Comparison of ENCODE assay signal across 8 mouse cellular contexts in the genomic region with DNA sequence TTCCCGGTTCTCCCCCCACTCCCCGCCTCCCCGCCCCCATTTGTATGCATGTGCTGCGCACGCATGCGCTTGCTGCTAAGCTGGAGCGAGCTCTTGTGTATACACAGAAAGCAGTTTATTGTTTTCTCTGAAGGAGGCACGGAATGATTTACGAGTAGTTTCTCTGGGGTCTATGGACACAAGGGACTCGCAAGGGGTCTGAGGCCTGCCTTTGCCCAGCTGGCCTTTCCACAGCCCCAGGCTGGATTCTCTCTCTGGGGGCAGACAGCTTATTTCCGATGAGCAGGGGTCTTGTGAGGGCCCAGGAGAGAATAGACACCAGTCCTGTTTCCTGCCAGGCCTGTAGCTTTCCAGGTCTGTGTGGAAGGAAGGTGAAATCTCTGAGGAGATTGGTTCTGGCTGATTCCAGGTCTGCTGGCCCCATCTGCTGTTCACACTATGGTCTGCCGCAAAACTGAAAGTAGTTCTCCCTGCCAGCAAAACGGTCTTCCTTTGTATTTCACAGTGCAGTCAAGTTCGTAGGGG.
DNase-seq lines count a peak whose midpoint lies in the region; ATAC-seq and TF ChIP-seq lines count a peak whose summit lies in the region.

No protein-coding gene starts in this region.

- peak; percentile 88 for ATAC-seq in midbrain, embryonic 16.5 days
- peak; percentile 80 for ATAC-seq in stomach, postnatal 0 days (ENCODE audit: low FRiP score, low TSS enrichment)

- H3K4me1 ChIP-seq in midbrain, embryonic 16.5 days (ENCODE audit: control insufficient read depth, insufficient read depth, low read length) = peaks cover 7% of the 10 kb centered on the region; the same call in 1 of the 2 replicates
- H3K4me1 ChIP-seq in stomach, postnatal 0 days (replicated peaks; ENCODE audit: control insufficient read depth, insufficient read depth) = no peaks in the 10 kb centered on the region

- intact Hi-C loops in left cerebral cortex, postnatal 4 days (cut with DNase I) = loop anchor here (5.0 to 10.0 kb wide), 3 partner anchors 84 to 637 kb away; no protein-coding TSS in a partner anchor

- WGBS in midbrain, embryonic 16.5 days = 43% methylated on average over 14 of the region's 14 CpGs
- 19% methylated on average over 14 of the region's 14 CpGs for WGBS in stomach, postnatal 0 days

- 0 out of 2 replicates have a peak overlapping the region, but pooled peaks have one; percentile 6 for H3K4me3 ChIP-seq in midbrain, embryonic 16.5 days (ENCODE audit: low read depth, low read length)
- H3K4me3 ChIP-seq in stomach, postnatal 0 days (ENCODE audit: low read depth, low read length) = peak overlapping the region; percentile 29

- H3K9me3 ChIP-seq in midbrain, embryonic 16.5 days (replicated peaks; ENCODE audit: control insufficient read depth, low read length, poor library complexity, severe bottlenecking) = no peaks in the 10 kb centered on the region
- H3K9me3 ChIP-seq in stomach, postnatal 0 days (ENCODE audit: control insufficient read depth, low read length) = no peaks in the 10 kb centered on the region

- no peak for TF ChIP-seq EP300 in stomach, postnatal 0 days (optimal IDR thresholded peaks at IDR 0.05)

- peak overlapping the region; percentile 48 for H3K4me2 ChIP-seq in midbrain, embryonic 16.5 days (ENCODE audit: low read length)
- peak overlapping the region; percentile 62 for H3K4me2 ChIP-seq in stomach, postnatal 0 days (replicated peaks; ENCODE audit: low read depth)

- H3K9ac ChIP-seq in midbrain, embryonic 16.5 days (ENCODE audit: low read depth, low read length) = peak overlapping the region; percentile 58
- peak overlapping the region; percentile 55 for H3K9ac ChIP-seq in stomach, postnatal 0 days (ENCODE audit: low read length)

- H3K36me3 ChIP-seq in midbrain, embryonic 16.5 days (ENCODE audit: control insufficient read depth, insufficient read depth, low read length) = no peaks in the 10 kb centered on the region
- H3K36me3 ChIP-seq in stomach, postnatal 0 days (ENCODE audit: control insufficient read depth, insufficient read depth, low read length) = no peaks in the 10 kb centered on the region

- H3K27me3 ChIP-seq in midbrain, embryonic 16.5 days (ENCODE audit: control insufficient read depth, insufficient read depth, low read depth, low read length) = no peaks in the 10 kb centered on the region
- H3K27me3 ChIP-seq in stomach, postnatal 0 days (ENCODE audit: control insufficient read depth, insufficient read depth, low read length) = no peaks in the 10 kb centered on the region

- peak overlapping the region; percentile 75 for H3K27ac ChIP-seq in midbrain, embryonic 16.5 days (ENCODE audit: low read length)
- peak overlapping the region; percentile 89 for H3K27ac ChIP-seq in stomach, postnatal 0 days (replicated peaks)

- TF ChIP-seq CTCF in stomach, postnatal 0 days (IDR thresholded peaks at IDR 0.05; ENCODE audit: low read depth) = peak; percentile 83

- peak; percentile 27 for DNase-seq in ovary, adult 18-20 months (ENCODE audit: low spot score)
- DNase-seq in ovary, postnatal 10 days (ENCODE audit: low spot score) = no peak
- peak; percentile 61 for DNase-seq in embryo, embryonic 10.5 days (ENCODE audit: low spot score)
- DNase-seq in heart, adult 18-20 months = peak; percentile 70 to 77
- DNase-seq in kidney, adult 11 months = peak; percentile 42
- peak; percentile 57 for DNase-seq in left cerebral cortex, postnatal 4 days
- DNase-seq in stomach, postnatal 0 days (ENCODE audit: low spot score) = peak; percentile 74
